Mouse (Mus musculus) olfactory bulb, adult 2 months (tissue): ENCODE data around the gene Gm20481. TPM values are rescaled to one million over a fixed set of nuclear protein-coding genes. Genes with fewer than 3 reads are reported as not detected.
"Not testable (repeated sequence)": the region's sequence is repeated elsewhere in the genome, so short reads cannot be mapped to it uniquely, and the experiment has no call there.

Experiments
- H3K27ac ChIP-seq: fragments of 200-500 bp; 2 replicates; pipeline ENCODE4 v1.5.1; 2012; ENCODE audit warnings: low read depth, low read length; ENCODE audit not compliant: insufficient read depth
- H3K4me1 ChIP-seq: fragments of 200-500 bp; 2 replicates; pipeline ENCODE4 v1.6.1; 2012; ENCODE audit warnings: low read length; ENCODE audit not compliant: control insufficient read depth, insufficient read depth
- H3K4me3 ChIP-seq: fragments of 200-500 bp; 2 replicates; pipeline ENCODE4 v1.5.1; 2012; ENCODE audit warnings: mild to moderate bottlenecking, low read depth, low read length, moderate library complexity; ENCODE audit not compliant: insufficient read depth
- CTCF ChIP-seq: fragments of 200-500 bp; IDR thresholded peaks from 2 replicates; pipeline ENCODE4 v1.5.1; 2012; ENCODE audit warnings: low read depth, mild to moderate bottlenecking, low read length, moderate library complexity; ENCODE audit not compliant: insufficient read depth
- POLR2A ChIP-seq: fragments of 200-500 bp; IDR thresholded peaks from 2 replicates; pipeline ENCODE4 v1.6.1; 2012; ENCODE audit warnings: mild to moderate bottlenecking, low read depth, low read length, moderate library complexity; ENCODE audit not compliant: insufficient read depth
- WGBS: fragments of 180-500 bp; shearing (Covaris S2); methylation state at CpG from one replicate; pipeline ENCODE4 v1.1.7; 2018; 5-methylcytosine and 5-hydroxymethylcytosine counted together
- polyA plus RNA-seq: library from polyadenylated mRNA; stranded (reverse); fragments of >200 nt; gene quantifications from 2 replicates; pipeline ENCODE4 v1.2.4, GENCODE M21; 2012; ENCODE audit warnings: low replicate concordance; ENCODE audit not compliant: missing spikeins, insufficient read depth, insufficient read length

Gene Gm20481
- polyA plus RNA-seq, 1 experiment = not detected

- Histone ChIP-seq H3K4me1 (peaks cover 10% of the 10 kb centered on the region), H3K4me3 (no peak overlapping the region), H3K27ac (no peak overlapping the region)
- TF ChIP-seq POLR2A (no peak), CTCF (no peak)
- WGBS = 57% methylated on average over 8 of the region's 8 CpGs
Observed at GRCm38 (mm10) chr17:34934830-34935229, 34.9 kb upstream of the Gm20481 start.

DNA sequence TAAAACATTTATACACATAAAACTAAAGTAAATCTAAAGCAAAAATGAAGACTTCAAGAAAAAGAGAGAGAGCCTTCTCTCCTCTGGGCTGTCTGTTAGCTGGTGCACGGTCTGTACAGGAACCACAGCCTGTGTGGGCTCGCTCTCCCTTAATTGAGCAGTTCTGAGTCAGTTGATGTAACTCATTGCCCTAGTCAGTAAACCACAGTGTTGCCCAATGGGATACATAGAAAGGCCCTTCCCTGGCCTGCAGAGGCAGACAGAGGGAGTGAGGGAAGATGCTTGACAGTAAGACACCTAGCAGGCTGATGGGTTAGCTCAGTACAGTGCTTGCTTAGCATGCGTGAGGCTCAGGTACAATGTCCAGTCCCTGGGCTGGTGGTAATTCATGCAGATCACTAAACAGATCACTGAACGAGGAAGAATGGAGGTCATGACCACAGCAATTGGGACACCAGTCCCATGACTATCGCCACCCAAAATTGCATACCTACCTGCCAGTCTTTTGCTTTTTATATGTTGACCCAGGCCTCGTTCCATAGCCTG, 31.7 kb upstream of the Gm20481 start:
- Histone ChIP-seq H3K4me1 (peaks cover 8% of the 10 kb centered on the region), H3K27ac (no peak overlapping the region), H3K4me3 (no peak overlapping the region)
- WGBS = 88% methylated on average over 6 of the region's 6 CpGs
- no peak for TF ChIP-seq CTCF
- no peak for TF ChIP-seq POLR2A

GRCm38 (mm10) chr17:34941344-34942041, 28.2 kb upstream of the Gm20481 start:
- TF ChIP-seq CTCF = no peak
- no peak for TF ChIP-seq POLR2A
- no peak overlapping the region for H3K27ac ChIP-seq
- H3K4me1 ChIP-seq = peaks cover 3% of the 10 kb centered on the region
- whole genome bisulfite sequencing = 12% methylated on average over 15 of the region's 15 CpGs
- peak overlapping the region; percentile 33; the same call in 1 of the 2 replicates for H3K4me3 ChIP-seq

GRCm38 (mm10) chr17:34943128-34943815, 26.4 kb upstream of the Gm20481 start:
- TF ChIP-seq POLR2A = no peak
- TF ChIP-seq CTCF = no peak
- Histone ChIP-seq H3K27ac (no peak overlapping the region), H3K4me1 (peaks cover 3% of the 10 kb centered on the region), H3K4me3 (no peak overlapping the region)
- WGBS = 82% methylated on average over 4 of the region's 4 CpGs

DNA sequence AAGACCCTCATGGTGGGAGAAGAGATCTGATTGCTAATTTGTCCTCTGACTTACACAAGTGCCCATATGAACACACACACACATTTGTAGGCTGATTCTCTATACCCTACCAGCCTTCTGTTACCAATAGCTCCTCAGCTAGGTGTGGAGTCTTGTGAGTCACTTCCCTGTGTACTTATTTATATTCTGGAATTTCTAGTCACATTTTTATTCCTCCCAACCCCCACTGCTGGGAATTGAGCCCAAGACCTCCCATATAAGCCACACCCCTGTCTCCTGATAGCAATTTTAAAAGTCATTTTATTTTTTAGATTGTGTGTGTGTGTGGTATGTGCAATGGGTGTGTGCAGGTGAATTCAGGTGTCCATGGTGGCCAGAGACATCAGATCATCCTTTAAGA, 25.4 kb upstream of the Gm20481 start:
- Histone ChIP-seq H3K4me3 (no peak overlapping the region), H3K27ac (no peak overlapping the region), H3K4me1 (peaks cover 3% of the 10 kb centered on the region)
- TF ChIP-seq CTCF (no peak), POLR2A (no peak)

DNA sequence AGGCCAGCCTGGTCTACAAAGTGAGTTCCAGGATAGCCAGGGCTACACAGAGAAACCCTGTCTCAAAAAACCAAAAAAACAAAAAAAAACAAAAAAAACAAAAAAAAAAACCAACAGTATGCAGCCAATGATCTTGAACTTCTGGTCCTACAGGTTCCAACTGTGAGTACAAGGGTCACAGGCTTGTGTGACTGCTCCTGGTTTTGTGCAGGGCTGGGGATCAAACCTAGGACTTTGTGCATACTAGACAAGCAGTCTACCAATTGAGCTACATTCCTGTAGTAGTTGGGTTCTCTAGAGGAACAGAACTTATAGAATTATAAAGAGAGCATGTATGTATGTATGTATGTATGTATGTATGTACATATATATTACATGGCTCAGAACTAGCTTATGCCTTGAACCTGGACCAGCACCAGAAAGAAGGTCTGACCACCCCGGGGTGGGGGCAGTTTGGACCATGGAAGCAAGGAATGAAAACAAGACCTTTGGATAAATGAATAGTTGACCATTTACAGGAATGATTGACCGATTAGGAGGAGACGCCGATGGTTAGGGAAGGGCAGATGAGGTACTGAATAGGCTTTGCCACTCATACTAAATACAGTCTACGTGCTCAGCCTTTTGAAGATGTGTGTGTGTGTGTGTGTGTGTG, 23.1 kb upstream of the Gm20481 start:
- H3K4me1 ChIP-seq = peaks cover 2% of the 10 kb centered on the region
- 87% methylated on average over 5 of the region's 5 CpGs for WGBS
- TF ChIP-seq CTCF (no peak), POLR2A (no peak)
- H3K4me3 ChIP-seq = no peak overlapping the region
- H3K27ac ChIP-seq = no peak overlapping the region

GRCm38 (mm10) chr17:34947606-34948005, 22.1 kb upstream of the Gm20481 start:
- no peak overlapping the region for H3K4me3 ChIP-seq
- 25% methylated on average over 8 of the region's 8 CpGs for WGBS
- H3K27ac ChIP-seq = no peak overlapping the region
- TF ChIP-seq CTCF (no peak), POLR2A (no peak)
- H3K4me1 ChIP-seq = no peaks in the 10 kb centered on the region

DNA sequence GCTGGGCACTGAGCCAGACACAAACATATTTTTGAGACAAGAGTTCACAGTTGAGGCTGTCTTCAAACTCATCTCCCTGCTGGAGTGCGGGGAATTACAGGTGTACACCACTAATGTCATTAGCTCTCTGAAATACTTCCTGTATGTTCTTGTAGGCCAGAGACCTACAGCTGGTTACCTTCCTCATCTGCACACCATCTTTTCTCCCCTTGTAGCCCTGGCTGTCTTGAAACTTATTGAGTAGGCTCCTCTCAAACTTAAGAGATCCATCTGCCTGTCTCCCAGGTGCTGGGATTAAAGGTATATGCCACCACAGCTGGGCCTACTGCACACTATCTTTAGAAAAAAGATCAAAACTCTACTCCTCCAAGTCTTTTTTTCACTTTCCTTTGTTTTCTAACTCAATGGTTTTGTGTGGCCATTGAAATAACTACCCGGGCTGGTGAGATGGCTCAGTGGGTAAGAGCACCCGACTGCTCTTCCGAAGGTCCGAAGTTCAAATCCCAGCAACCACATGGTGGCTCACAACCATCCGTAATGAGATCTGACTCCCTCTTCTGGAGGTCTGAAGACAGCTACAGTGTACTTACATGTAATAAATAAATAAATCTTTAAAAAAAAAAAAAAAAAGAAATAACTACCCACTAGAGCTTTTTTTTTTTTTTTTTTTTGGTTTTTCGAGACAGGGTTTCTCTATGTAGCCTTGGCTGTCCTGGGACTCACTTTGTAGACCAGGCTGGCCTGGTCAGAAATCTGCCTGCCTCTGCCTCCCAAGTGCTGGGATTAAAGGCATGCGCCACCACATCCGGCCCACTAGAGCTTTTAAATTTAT, 20.8 kb upstream of the Gm20481 start:
- H3K27ac ChIP-seq, H3K4me1 ChIP-seq, H3K4me3 ChIP-seq: not testable (repeated sequence)
- WGBS = 66% methylated on average over 9 of the region's 9 CpGs
